Mouse (Mus musculus) CD4-positive, CD25-positive, alpha-beta regulatory T cell, adult 4 months (primary cell): ENCODE results near the gene Abhd13. TPM values are rescaled to one million over a fixed set of nuclear protein-coding genes. Genes with fewer than 3 reads are reported as not detected.

Source experiments
- ATAC-seq: one replicate; pipeline ENCODE4 v1.8.0; 2017
- polyA plus RNA-seq, 2 experiments: library from polyadenylated mRNA; unstranded; fragments of 100-300 nt; shearing (Covaris generic); gene quantifications; one replicate each; pipeline ENCODE4 v1.2.1; 2017

Abhd13 gene
- polyA plus RNA-seq: 1 to 10 TPM; 2.8 to 4.3 TPM

GRCm38 (mm10) chr8:9977573-9978314, at the start of gene Abhd13, which contains the start of gene Lig4:
Gene Abhd13, plus strand, starts transcription at chr8:9977707.
Gene Lig4, minus strand, starts transcription at chr8:9977686.
- ATAC-seq: peak; percentile 61

- no peak for ATAC-seq
These were observed 47.6 kb upstream of the Abhd13 start for GRCm38 (mm10) chr8:9929746-9930445.

- ATAC-seq: no peak
These were observed 44.8 kb upstream of the Abhd13 start for GRCm38 (mm10) chr8:9932711-9933110.

- ATAC-seq: peak; percentile 29
These were observed 42.5 kb upstream of the Abhd13 start for GRCm38 (mm10) chr8:9934891-9935565.

- ATAC-seq: no peak
These were observed 41.9 kb upstream of the Abhd13 start for GRCm38 (mm10) chr8:9935574-9935973.

- no peak for ATAC-seq
These were observed 28.2 kb upstream of the Abhd13 start for GRCm38 (mm10) chr8:9949134-9949890.

GRCm38 (mm10) chr8:9958338-9958737, 19.2 kb upstream of the Abhd13 start:
- ATAC-seq: no peak

- no peak for ATAC-seq
These were observed 17.6 kb upstream of the Abhd13 start for GRCm38 (mm10) chr8:9959919-9960318.

- ATAC-seq: no peak
These were observed 5.6 kb upstream of the Abhd13 start for GRCm38 (mm10) chr8:9971866-9972265.

- ATAC-seq: no peak
These were observed 2.2 kb upstream of the Abhd13 start for GRCm38 (mm10) chr8:9975276-9975675.

- ATAC-seq: peak; percentile 82
These were observed 1.5 kb upstream of the Abhd13 start for GRCm38 (mm10) chr8:9975898-9976611.

GRCm38 (mm10) chr8:9977016-9977415, 491 bp upstream of the Abhd13 start:
- ATAC-seq: no peak

- no peak for ATAC-seq
These were observed 1.1 kb downstream of the Abhd13 start for GRCm38 (mm10) chr8:9978475-9979230.

GRCm38 (mm10) chr8:9979746-9980145, 2.2 kb downstream of the Abhd13 start:
- no peak for ATAC-seq

GRCm38 (mm10) chr8:9980188-9980587, 2.7 kb downstream of the Abhd13 start:
- no peak for ATAC-seq

GRCm38 (mm10) chr8:10004115-10004514, 26.6 kb downstream of the Abhd13 start:
- no peak for ATAC-seq

GRCm38 (mm10) chr8:10006156-10006985, 28.9 kb downstream of the Abhd13 start, which contains the start of gene Tnfsf13b:
Gene Tnfsf13b, plus strand, starts transcription at chr8:10006467.
- peak; percentile 75 for ATAC-seq

GRCm38 (mm10) chr8:10006986-10007659, 29.6 kb downstream of the Abhd13 start:
- ATAC-seq: no peak

GRCm38 (mm10) chr8:10007660-10008028, 30.1 kb downstream of the Abhd13 start:
- ATAC-seq: no peak

- no peak for ATAC-seq
These were observed 38.7 kb downstream of the Abhd13 start for GRCm38 (mm10) chr8:10016252-10016651.
